Mouse (Mus musculus) heart, adult 11 months (tissue): ENCODE measurements at regions not wholly inside any gene's neighbourhood (a gene's known extent, or its start where the extent isn't known, plus 50 kb on each side); places are given as distances from the start of the nearest gene placed in this dataset.
A peak's percentile ranks its signal among the peaks of the same experiment; 100 is the strongest.

Source experiments
- DNase-seq: peaks from one replicate; pipeline ENCODE4 v3.0.0; 2022

- no peak for DNase-seq
Measured at GRCm38 (mm10) chr13:59393231-59393938, 191.6 kb downstream of the Agtpbp1 start.

- no peak for DNase-seq
Measured at GRCm38 (mm10) chr13:59392828-59393227, 192.2 kb downstream of the Agtpbp1 start.

- DNase-seq = no peak
Measured at GRCm38 (mm10) chr13:59387627-59388325, 197.3 kb downstream of the Agtpbp1 start.

GRCm38 (mm10) chr13:59386935-59387540 lies 198.0 kb downstream of the Agtpbp1 start:
- DNase-seq = no peak

- no peak for DNase-seq
Measured at GRCm38 (mm10) chr13:59385824-59386223, 199.2 kb downstream of the Agtpbp1 start.

- peak; percentile 92 for DNase-seq
Measured at GRCm38 (mm10) chr13:59370141-59370816, 214.7 kb downstream of the Agtpbp1 start.

- no peak for DNase-seq
Measured at GRCm38 (mm10) chr13:59368550-59369449, 216.2 kb downstream of the Agtpbp1 start.

- DNase-seq = no peak
Measured at GRCm38 (mm10) chr13:59365460-59365859, 219.6 kb downstream of the Agtpbp1 start.

- no peak for DNase-seq
Measured at GRCm38 (mm10) chr13:59363428-59363827, 221.6 kb downstream of the Agtpbp1 start.

GRCm38 (mm10) chr13:59361323-59361722 lies 223.7 kb downstream of the Agtpbp1 start:
- no peak for DNase-seq

- DNase-seq = no peak
Measured at GRCm38 (mm10) chr13:59360026-59360425, 225.0 kb downstream of the Agtpbp1 start.

- DNase-seq = no peak
Measured at GRCm38 (mm10) chr13:59358421-59358820, 226.6 kb downstream of the Agtpbp1 start.

GRCm38 (mm10) chr13:59351461-59351860 lies 233.6 kb downstream of the Agtpbp1 start:
- no peak for DNase-seq

- no peak for DNase-seq
Measured at GRCm38 (mm10) chr13:59350613-59351150, 234.3 kb downstream of the Agtpbp1 start.

- no peak for DNase-seq
Measured at GRCm38 (mm10) chr13:59348510-59348909, 236.5 kb downstream of the Agtpbp1 start.

- DNase-seq = peak; percentile 96
Measured at GRCm38 (mm10) chr13:59341871-59342270, 243.2 kb downstream of the Agtpbp1 start.

GRCm38 (mm10) chr13:59338436-59338835 lies 246.6 kb downstream of the Agtpbp1 start:
- DNase-seq = no peak

- no peak for DNase-seq
Measured at GRCm38 (mm10) chr13:59323933-59324332, 261.1 kb downstream of the Agtpbp1 start.

GRCm38 (mm10) chr13:59323441-59323840 lies 261.6 kb downstream of the Agtpbp1 start:
- no peak for DNase-seq

- DNase-seq = no peak
Measured at GRCm38 (mm10) chr13:59320261-59320660, 264.8 kb downstream of the Agtpbp1 start.

- no peak for DNase-seq
Measured at GRCm38 (mm10) chr13:59317458-59318005, 267.5 kb downstream of the Agtpbp1 start.

GRCm38 (mm10) chr13:59315811-59316210 lies 269.2 kb downstream of the Agtpbp1 start:
- peak; percentile 23 for DNase-seq
